ENCODE assay signal across 1 mouse cellular context in the genomic region with DNA sequence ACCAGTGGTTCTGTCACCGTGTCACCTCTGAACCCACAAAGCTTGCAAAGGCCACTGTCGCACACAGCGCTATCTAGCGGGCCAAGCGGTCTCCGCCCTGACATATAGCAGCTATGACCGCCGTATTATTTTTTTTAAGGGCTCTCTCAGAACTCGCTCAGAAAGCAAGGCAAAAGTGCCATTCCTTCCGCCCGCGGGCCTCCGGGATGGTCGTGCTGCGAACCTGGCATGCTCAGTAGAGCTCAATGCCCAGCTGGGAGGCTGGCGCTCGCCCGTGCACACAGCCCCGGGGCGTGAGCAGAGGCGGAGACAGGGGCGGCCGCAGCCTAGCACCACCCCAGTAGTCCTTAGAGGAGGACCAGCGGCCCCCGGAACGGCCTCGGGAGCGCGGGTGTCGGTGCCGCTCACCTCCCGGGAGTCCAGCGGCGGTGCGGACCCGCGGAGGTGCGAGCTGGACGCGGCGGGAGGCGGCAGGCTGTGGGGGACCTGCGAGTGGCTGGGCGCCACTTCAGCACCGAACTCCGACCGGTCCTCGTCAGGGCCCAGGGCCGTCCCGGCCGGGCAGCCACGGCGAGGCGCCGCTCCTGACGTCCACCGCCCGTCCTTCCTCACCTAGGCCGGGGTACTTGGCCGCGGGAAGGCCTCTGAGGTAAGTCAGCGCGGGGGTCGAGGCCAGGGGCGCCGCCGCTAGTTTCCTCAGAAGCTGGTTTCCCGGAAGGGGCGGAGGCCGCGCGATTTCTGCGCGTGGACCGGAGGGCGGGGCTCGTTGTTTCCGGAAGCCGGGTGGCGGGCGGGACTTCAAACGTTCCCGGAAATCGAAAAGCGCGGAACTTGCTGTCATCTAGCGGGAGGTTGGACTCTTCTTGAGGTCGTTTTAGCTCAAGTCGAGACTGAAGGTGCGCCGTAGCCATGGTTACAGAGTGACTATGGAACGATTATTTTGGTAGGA.
A peak's percentile ranks its signal among the peaks of the same experiment; 100 is the strongest.
TF ChIP-seq lines count a peak whose summit lies in the region.

A gene (plus strand): TSS at position 306 of the 949 bp plus-strand sequence.
A gene (minus strand): TSS at position 737 of the 949 bp plus-strand sequence.

TF ChIP-seq in myocyte, 11 proteins besides CTCF, POLR2A, EP300 and RAD21 (continued from another document):
- peak; percentile 82 for TF ChIP-seq E2F4 (IDR thresholded peaks at IDR 0.05; ENCODE audit: insufficient read depth)
- no peak for TF ChIP-seq REST (IDR thresholded peaks at IDR 0.05; ENCODE audit: insufficient read depth, insufficient read length)
- TF ChIP-seq TCF12 (IDR thresholded peaks at IDR 0.05; ENCODE audit: insufficient read depth, poor library complexity, severe bottlenecking) = no peak
- no peak for TF ChIP-seq TCF3 (IDR thresholded peaks at IDR 0.05; ENCODE audit: insufficient read length, low read depth)
